Mouse (Mus musculus) limb, embryonic 11.5 days (tissue): ENCODE data around the gene Mblac2. TPM values are rescaled to one million over a fixed set of nuclear protein-coding genes. Genes with fewer than 3 reads are reported as not detected.

Experiments
- ATAC-seq: fragments of 200-750 bp; cut with Nextera tagmentation; 2 replicates; pipeline ENCODE4 v1.8.0; 2017; ENCODE audit warnings: low read depth; ENCODE audit not compliant: insufficient number of reproducible peaks, low FRiP score, low TSS enrichment
- DNase-seq: peaks from one replicate; pipeline ENCODE4 v3.0.0-alpha.2; 2015; ENCODE audit warnings: low spot score
- H3K27ac ChIP-seq: fragments of 300-500 bp; sonication (generic); replicated peaks from 2 replicates; pipeline ENCODE4 v1.5.1; 2014; ENCODE audit warnings: low read depth, mild to moderate bottlenecking, low read length
- H3K27me3 ChIP-seq: fragments of 300-500 bp; sonication (generic); 2 replicates; pipeline ENCODE4 v1.6.1; 2014; ENCODE audit warnings: mild to moderate bottlenecking, low read length, mixed read lengths; ENCODE audit not compliant: control insufficient read depth, insufficient read depth
- H3K36me3 ChIP-seq: fragments of 300-500 bp; sonication (generic); 2 replicates; pipeline ENCODE4 v1.6.1; 2014; ENCODE audit warnings: mild to moderate bottlenecking, low read length, moderate library complexity, mixed read lengths; ENCODE audit not compliant: control insufficient read depth, insufficient read depth
- H3K4me1 ChIP-seq: fragments of 300-500 bp; sonication (generic); 2 replicates; pipeline ENCODE4 v1.6.1; 2014; ENCODE audit warnings: low read length, mixed read lengths; ENCODE audit not compliant: control insufficient read depth, insufficient read depth
- H3K4me2 ChIP-seq: fragments of 300-500 bp; sonication (generic); 2 replicates; pipeline ENCODE4 v1.6.1; 2014; ENCODE audit warnings: low read depth, mild to moderate bottlenecking, moderate library complexity; ENCODE audit not compliant: severe bottlenecking
- H3K4me3 ChIP-seq: fragments of 300-500 bp; sonication (generic); 2 replicates; pipeline ENCODE4 v1.5.1; 2014; ENCODE audit warnings: low read depth, low read length
- H3K9ac ChIP-seq: fragments of 300-500 bp; sonication (generic); 2 replicates; pipeline ENCODE4 v1.6.1; 2014; ENCODE audit warnings: mild to moderate bottlenecking, low read length
- H3K9me3 ChIP-seq: fragments of 300-500 bp; sonication (generic); 2 replicates; pipeline ENCODE4 v1.6.1; 2016; ENCODE audit warnings: low read length; ENCODE audit not compliant: control insufficient read depth
- WGBS: fragments of 180-500 bp; shearing (Covaris S2); extraction: QIAGEN DNeasy Blood & Tissue Kit; methylation state at CpG from one replicate; pipeline ENCODE4 v1.1.7; 2014; 5-methylcytosine and 5-hydroxymethylcytosine counted together
- polyA plus RNA-seq: library from polyadenylated mRNA; unstranded; fragments of >200 nt; fragmentation: Nextera tagmentation; extraction: Ambion mirVana; gene quantifications from 2 replicates; pipeline ENCODE4 v1.2.1, GENCODE M21; 2014

The Mblac2 gene
- polyA plus RNA-seq, 1 experiment from 2014 or later, result 4.7 TPM

DNA sequence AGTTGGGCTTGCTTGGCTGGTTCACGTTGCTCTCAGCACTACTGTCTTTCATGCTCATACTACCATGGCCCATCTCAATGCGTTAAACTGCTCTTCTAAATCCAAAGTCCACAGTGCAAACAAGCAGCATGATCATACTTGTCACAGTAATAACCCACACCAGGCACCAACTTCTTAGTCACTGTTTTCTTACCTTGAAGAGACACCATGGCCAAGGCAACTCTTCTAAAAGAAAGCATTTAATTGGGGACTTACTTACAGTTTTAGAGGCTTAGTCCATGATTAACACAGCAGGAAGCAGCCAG, 32.9 kb downstream of the Mblac2 start:
- Histone ChIP-seq H3K9ac (no peak overlapping the region), H3K36me3 (no peaks in the 10 kb centered on the region), H3K9me3 (no peaks in the 10 kb centered on the region), H3K4me2 (no peak overlapping the region), H3K27ac (no peak overlapping the region), H3K4me1 (no peaks in the 10 kb centered on the region), H3K4me3 (no peak overlapping the region), H3K27me3 (no peaks in the 10 kb centered on the region)
- DNase-seq (no peak), ATAC-seq (no peak)
- WGBS, result 50% methylated on average over 2 of the region's 2 CpGs

DNA sequence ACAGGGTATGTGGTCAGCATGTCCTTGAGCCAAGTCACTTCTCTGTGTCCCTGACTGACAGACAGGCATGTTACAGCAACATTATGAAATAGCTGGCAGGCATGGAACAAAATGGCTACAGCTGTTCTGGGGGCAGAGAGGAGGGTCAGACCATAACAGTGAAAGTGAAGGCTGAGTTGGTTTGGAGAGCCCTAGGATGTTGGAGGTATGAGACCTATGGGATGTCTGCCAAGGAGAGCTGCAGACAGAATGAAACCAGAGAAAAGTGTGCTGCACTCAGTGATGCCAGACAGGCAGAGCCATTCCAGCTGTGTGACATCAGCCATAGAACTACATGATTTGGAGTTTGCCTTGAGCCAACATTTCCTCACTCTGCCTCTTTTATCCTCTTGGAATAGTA, 43.7 kb downstream of the Mblac2 start:
- no peaks in the 10 kb centered on the region for H3K9me3 ChIP-seq
- no peak overlapping the region for H3K4me2 ChIP-seq
- DNase-seq (no peak), ATAC-seq (no peak)
- no peak overlapping the region for H3K4me3 ChIP-seq
- H3K27me3 ChIP-seq, result no peaks in the 10 kb centered on the region
- no peak overlapping the region for H3K27ac ChIP-seq
- H3K36me3 ChIP-seq, result no peaks in the 10 kb centered on the region
- no peaks in the 10 kb centered on the region for H3K4me1 ChIP-seq
- no peak overlapping the region for H3K9ac ChIP-seq

DNA sequence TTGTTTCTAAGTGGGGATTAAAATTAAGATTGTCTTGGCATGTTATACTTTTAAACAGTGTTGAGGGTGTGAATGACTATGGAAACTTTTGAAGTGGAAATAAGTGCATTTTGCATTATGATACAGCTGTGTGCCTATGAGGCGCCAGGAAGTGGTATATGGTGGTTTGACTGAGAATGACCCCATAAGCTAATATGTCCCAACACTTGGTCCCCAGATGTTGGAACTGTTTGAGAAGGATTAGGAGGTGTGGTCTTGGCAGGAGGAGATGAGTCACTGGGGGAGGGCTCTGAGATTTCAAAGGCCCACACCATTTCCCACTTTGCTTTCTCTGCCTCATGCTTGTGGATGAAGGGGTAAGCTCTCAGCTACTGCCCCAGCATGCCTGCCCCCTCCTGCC, 44.2 kb downstream of the Mblac2 start:
- DNase-seq, result no peak
- Histone ChIP-seq H3K36me3 (no peaks in the 10 kb centered on the region), H3K4me3 (no peak overlapping the region), H3K27me3 (no peaks in the 10 kb centered on the region), H3K4me1 (no peaks in the 10 kb centered on the region), H3K9ac (no peak overlapping the region), H3K9me3 (no peaks in the 10 kb centered on the region), H3K27ac (no peak overlapping the region), H3K4me2 (no peak overlapping the region)
- ATAC-seq, result no peak
- 94% methylated on average over 1 of the region's 1 CpGs for WGBS

DNA sequence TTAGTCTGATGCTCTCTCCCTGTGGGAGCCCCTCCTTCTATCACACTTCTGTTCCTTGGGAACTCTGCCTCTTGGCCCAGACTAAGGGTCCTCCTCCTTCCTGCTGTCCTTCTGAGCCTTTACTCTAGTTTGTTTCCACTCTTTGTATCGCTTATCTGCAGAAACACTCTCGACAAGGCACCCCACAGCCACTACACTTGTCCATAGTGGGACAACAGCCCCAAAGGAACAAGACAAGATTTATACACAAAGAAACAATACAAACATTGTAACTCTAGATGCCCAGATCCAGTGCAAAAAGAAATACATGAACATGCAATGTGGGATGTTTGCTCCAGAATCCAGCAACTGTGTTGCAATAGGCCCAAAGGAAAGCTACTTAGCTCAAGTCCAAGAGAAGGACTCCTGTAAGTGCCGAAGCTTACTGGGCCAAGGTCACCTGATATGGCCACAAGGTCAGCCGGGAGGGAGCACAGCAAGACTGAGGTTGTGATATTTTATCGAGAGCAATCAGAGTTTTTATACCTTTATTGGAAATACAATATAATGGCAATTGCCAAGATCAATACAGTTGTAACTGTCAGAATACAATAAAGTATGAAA, 46.0 kb downstream of the Mblac2 start:
- H3K4me2 ChIP-seq, result no peak overlapping the region
- no peaks in the 10 kb centered on the region for H3K9me3 ChIP-seq
- H3K36me3 ChIP-seq, result no peaks in the 10 kb centered on the region
- DNase-seq, result no peak
- no peak for ATAC-seq
- H3K4me1 ChIP-seq, result no peaks in the 10 kb centered on the region
- H3K27ac ChIP-seq, result no peak overlapping the region
- H3K4me3 ChIP-seq, result no peak overlapping the region
- H3K27me3 ChIP-seq, result no peaks in the 10 kb centered on the region
- no peak overlapping the region for H3K9ac ChIP-seq
- WGBS, result 85% methylated on average over 5 of the region's 5 CpGs

DNA sequence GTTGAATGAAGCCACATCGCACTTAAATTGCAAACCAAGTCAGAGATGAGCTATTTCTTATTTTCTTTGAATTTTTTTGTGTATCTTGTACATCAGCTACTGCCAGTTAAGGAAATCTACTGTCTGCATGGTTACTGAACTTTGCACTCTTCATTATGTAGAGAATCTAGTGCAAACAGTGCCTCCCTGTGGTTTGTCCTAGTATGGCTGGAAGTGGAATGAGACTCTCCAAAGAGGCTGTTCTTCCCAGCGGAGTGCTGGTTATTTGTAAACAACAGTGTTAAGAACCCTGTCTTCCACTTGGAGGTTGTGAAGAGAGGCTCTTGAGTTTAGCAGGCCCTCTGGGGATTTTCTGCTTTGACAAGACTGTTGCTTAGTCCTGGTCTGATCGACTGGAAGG, 49.2 kb downstream of the Mblac2 start:
- Histone ChIP-seq H3K4me1 (no peaks in the 10 kb centered on the region), H3K9me3 (no peaks in the 10 kb centered on the region), H3K4me2 (no peak overlapping the region), H3K9ac (no peak overlapping the region), H3K27me3 (no peaks in the 10 kb centered on the region), H3K36me3 (no peaks in the 10 kb centered on the region), H3K27ac (no peak overlapping the region), H3K4me3 (no peak overlapping the region)
- WGBS, result 39% methylated on average over 3 of the region's 3 CpGs
- ATAC-seq (no peak), DNase-seq (peak; percentile 65)

DNA sequence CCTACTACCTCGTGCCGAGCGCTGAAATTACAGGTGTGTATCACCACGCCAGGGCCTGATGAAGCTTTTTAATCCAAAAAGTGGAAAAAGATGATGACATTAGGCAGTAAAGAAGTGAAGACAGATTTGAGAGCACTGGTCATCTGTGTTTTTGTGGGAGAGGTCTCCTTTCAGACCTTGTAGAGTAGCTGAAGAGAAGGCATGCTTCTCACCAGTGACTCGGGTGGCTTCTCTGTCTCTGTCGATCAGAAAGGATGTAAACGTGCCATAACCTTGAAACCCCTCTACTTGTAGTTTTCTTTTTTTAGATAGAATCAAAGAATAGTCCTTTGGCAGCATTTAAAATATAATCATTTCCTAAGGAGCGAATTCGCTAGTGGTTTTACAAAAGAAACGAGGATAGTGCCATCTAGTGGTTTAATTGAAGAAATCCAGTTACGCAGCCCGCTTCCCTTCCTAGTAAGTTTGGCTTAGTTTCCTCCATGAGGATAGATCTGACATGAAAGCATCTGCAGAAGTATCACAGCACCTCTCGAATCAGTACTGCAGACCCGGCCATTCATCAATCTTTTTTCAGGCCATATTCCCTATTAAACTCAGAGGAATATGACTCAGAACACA, 50.5 kb downstream of the Mblac2 start:
- peak; percentile 55 for DNase-seq
- H3K4me1 ChIP-seq, result no peaks in the 10 kb centered on the region
- no peaks in the 10 kb centered on the region for H3K36me3 ChIP-seq
- WGBS, result 31% methylated on average over 14 of the region's 14 CpGs
- no peak overlapping the region for H3K27ac ChIP-seq
- no peaks in the 10 kb centered on the region for H3K27me3 ChIP-seq
- no peak overlapping the region for H3K4me3 ChIP-seq
- no peaks in the 10 kb centered on the region for H3K9me3 ChIP-seq
- no peak overlapping the region for H3K4me2 ChIP-seq
- H3K9ac ChIP-seq, result no peak overlapping the region
- no peak for ATAC-seq

DNA sequence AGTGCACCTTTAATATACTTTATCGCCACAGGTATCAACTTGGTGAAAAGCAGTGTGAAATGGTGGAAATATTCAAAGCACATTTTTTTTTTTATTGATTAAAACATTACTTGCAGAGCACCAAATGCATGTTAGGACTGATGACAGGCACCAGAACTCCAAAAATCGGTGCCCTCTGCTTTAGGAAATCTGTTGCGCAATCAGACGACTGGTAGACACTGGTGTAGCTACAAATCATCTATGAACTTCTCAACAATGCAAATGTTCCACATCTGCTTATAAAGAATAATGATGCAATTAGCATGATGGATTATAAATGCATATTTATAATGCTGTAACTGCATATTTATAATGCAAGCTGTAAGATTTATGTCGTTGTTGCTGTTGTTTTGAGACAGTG, 53.0 kb downstream of the Mblac2 start:
- DNase-seq (no peak), ATAC-seq (no peak)
- Histone ChIP-seq H3K27me3 (no peaks in the 10 kb centered on the region), H3K9ac (no peak overlapping the region), H3K27ac (no peak overlapping the region), H3K4me3 (no peak overlapping the region), H3K4me2 (no peak overlapping the region), H3K4me1 (no peaks in the 10 kb centered on the region), H3K9me3 (no peaks in the 10 kb centered on the region), H3K36me3 (no peaks in the 10 kb centered on the region)
- 88% methylated on average over 5 of the region's 5 CpGs for WGBS

DNA sequence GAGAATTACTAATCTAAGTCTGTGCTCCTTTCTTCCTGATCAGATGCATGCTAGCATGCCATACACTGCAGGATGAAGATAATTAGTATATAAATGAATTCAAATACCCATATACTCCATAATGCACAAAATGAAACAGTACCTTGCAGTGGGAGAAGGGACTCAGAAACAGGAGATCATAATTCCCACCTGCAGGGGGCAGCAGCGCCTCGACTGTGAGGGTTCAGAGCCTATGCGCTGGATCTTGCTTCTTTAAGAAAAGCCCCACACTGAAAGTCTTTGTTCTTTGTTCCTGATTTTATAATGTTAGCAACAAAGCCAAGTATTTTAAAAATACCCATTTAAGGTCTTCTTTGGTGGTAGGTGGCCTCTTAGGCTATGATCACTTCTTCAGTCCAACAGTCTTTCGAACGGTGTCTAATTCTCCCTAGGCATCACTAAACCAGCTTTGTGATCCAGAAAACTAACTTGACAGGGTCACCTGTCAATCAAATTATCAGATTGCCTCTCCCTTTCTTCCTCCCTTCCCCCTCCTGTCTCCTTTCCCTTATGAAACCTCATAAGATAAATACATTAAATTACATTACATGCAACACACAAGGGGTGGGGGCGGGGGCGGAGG, 56.0 kb downstream of the Mblac2 start:
- no peak overlapping the region for H3K9ac ChIP-seq
- H3K4me3 ChIP-seq, result no peak overlapping the region
- ATAC-seq (no peak; the same call in 1 of the 2 replicates), DNase-seq (peak; percentile 67)
- no peaks in the 10 kb centered on the region for H3K9me3 ChIP-seq
- H3K36me3 ChIP-seq, result no peaks in the 10 kb centered on the region
- H3K27me3 ChIP-seq, result no peaks in the 10 kb centered on the region
- H3K27ac ChIP-seq, result no peak overlapping the region
- 84% methylated on average over 7 of the region's 7 CpGs for WGBS
- no peak overlapping the region for H3K4me2 ChIP-seq
- H3K4me1 ChIP-seq, result no peaks in the 10 kb centered on the region

DNA sequence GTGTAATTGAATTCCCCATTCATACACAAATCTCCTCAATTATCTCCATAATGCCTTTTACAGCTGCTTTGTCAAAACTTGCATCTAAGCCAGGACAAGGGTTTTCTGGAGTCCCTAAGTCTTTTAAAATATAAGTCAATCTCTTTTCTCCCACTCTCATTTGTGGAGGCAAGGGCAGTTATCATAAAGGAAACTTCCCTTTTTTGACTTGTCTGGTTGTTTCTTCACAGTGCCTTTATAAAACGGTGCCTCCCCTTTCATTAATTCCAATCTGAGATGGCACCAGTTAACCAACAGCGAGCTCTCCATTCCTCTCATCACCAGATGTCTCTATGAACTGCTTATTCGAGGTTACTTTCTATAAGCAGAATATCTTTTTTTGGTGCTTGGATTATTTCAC, 65.1 kb downstream of the Mblac2 start:
- Histone ChIP-seq H3K4me3 (no peak overlapping the region), H3K27ac (no peak overlapping the region), H3K36me3 (no peaks in the 10 kb centered on the region), H3K4me2 (no peak overlapping the region), H3K9ac (no peak overlapping the region), H3K9me3 (no peaks in the 10 kb centered on the region), H3K4me1 (no peaks in the 10 kb centered on the region), H3K27me3 (no peaks in the 10 kb centered on the region)
- no peak for ATAC-seq
- 86% methylated on average over 3 of the region's 3 CpGs for WGBS
- DNase-seq, result no peak
